Mouse (Mus musculus) ovary, postnatal 10 days (tissue): Measurements from ENCODE around the gene Cwh43.
"Not testable (repeated sequence)": the region's sequence is repeated elsewhere in the genome, so short reads cannot be mapped to it uniquely, and the experiment has no call there.

Experiments used
- DNase-seq: peaks from one replicate; pipeline ENCODE4 v3.0.0; 2022; ENCODE audit warnings: low spot score

The Cwh43 gene

GRCm38 (mm10) chr5:73480700-73481099 lies 74.8 kb downstream of the Cwh43 start, which contains the start of gene Dcun1d4:
Dcun1d4 (plus strand) TSS chr5:73481000.
- DNase-seq: no peak

GRCm38 (mm10) chr5:73481401-73481800 lies 75.5 kb downstream of the Cwh43 start:
- no peak for DNase-seq

GRCm38 (mm10) chr5:73482381-73482780 lies 76.5 kb downstream of the Cwh43 start:
- not testable (repeated sequence) for DNase-seq

GRCm38 (mm10) chr5:73484016-73484615 lies 78.2 kb downstream of the Cwh43 start:
- DNase-seq: no peak

GRCm38 (mm10) chr5:73486451-73486850 lies 80.6 kb downstream of the Cwh43 start:
- no peak for DNase-seq

- DNase-seq: no peak
These were observed 84.0 kb downstream of the Cwh43 start for GRCm38 (mm10) chr5:73489915-73490314.

- DNase-seq: peak; percentile 95
These were observed 84.8 kb downstream of the Cwh43 start for GRCm38 (mm10) chr5:73490596-73491073.

GRCm38 (mm10) chr5:73491074-73491836 lies 85.4 kb downstream of the Cwh43 start:
- DNase-seq: no peak

- peak; percentile 56 for DNase-seq
These were observed 86.2 kb downstream of the Cwh43 start for GRCm38 (mm10) chr5:73491837-73492720.

GRCm38 (mm10) chr5:73497401-73497800 lies 91.5 kb downstream of the Cwh43 start:
- no peak for DNase-seq

GRCm38 (mm10) chr5:73498559-73498958 lies 92.7 kb downstream of the Cwh43 start:
- no peak for DNase-seq

GRCm38 (mm10) chr5:73500867-73501440 lies 95.1 kb downstream of the Cwh43 start:
- no peak for DNase-seq

GRCm38 (mm10) chr5:73502422-73502821 lies 96.5 kb downstream of the Cwh43 start:
- no peak for DNase-seq
